Mouse (Mus musculus) spleen, embryonic (tissue): ENCODE data around the gene Cebpe.

ENCODE experiments used
- CTCF ChIA-PET: fragments of 350-600 bp; sonication (Branson Sonifier 250); formaldehyde crosslinking; loops from one replicate; lab custom pipeline; 2022; lab: Charles Lee

Cebpe gene

DNA sequence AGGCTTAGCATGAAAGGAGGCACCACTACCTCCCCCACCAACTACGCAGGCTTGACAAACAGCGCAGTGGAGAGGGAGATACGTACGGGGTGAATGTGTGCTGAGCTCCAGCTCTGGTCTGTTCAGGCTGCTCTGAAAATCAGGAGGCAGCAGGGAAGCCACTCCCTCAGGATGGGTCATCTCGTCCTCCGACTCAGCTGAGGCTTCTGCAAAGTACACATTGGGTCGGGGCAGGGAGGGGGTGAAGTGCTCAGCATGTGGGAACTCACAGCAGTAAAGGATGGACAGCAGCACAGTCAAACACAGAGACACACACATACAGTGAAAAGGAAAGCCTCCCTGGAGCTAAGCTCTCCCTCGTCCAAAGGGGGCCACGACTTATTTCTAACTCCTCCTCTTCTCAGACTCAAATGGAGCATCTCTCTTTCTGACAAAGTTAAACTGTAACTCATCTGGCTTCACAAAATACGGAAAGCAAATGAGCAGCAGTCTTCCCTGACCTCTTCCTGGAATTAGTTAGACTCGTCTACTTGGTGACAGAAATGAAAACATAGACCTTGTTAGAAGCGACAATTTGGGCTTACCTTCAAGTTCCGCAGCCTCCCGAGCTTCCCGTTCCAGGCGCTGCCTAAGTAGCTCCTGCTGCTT, 33.2 kb downstream of the Cebpe start:
- CTCF ChIA-PET, result interaction anchor here (0.7 to 1.4 kb wide), 2 partner anchors 20 to 35 kb away, joined by 3 to 4 read pairs; no protein-coding TSS in a partner anchor

GRCm38 (mm10) chr14:54676290-54676689, 35.7 kb downstream of the Cebpe start:
- CTCF ChIA-PET, result interaction anchor here (0.7 kb wide), 1 partner anchor 67 kb away, joined by 4 read pairs; no protein-coding TSS in a partner anchor

DNA sequence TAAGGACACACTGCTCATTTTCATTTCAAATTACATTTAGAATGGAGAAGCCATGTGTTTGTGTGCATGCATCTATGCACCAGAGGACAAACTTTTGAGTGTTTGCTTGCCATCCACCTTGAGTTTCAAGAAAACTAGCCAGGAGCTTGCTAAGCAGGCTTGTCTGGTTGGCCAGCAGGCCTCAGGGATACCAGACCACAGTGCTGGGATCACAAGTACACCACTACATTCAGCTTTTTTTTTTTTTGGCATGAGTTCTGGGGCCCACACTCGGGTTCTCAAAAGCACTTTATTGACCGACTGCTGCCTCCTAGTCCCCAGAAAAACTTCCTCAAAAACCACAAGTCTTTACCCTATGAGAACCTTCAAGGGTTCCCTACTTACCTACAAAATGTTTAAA, 37.7 kb downstream of the Cebpe start:
- CTCF ChIA-PET, result interaction anchor here (0.6 to 1.0 kb wide), 3 partner anchors 15 to 21 kb away, joined by 3 to 4 read pairs (median 3); no protein-coding TSS in a partner anchor

DNA sequence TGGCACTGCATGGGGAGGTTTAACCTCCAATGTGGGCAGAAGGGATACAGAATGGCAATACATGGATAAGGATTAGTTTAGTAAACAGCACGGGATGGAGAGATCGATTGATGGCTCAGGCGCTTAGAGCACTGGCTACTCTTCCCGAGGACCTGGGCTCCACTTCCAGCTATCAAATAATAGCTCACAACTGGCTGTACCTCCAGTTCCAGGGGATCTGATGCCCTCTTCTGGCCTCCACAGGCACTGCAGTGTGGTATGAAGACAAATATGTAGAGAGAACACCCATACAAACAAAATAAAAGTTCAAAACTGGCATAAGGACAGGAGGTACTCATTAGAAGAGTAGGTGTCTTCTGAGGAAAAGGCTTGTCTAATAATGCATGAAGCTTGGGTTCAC, 42.6 kb downstream of the Cebpe start:
- CTCF ChIA-PET, result no interaction called here

DNA sequence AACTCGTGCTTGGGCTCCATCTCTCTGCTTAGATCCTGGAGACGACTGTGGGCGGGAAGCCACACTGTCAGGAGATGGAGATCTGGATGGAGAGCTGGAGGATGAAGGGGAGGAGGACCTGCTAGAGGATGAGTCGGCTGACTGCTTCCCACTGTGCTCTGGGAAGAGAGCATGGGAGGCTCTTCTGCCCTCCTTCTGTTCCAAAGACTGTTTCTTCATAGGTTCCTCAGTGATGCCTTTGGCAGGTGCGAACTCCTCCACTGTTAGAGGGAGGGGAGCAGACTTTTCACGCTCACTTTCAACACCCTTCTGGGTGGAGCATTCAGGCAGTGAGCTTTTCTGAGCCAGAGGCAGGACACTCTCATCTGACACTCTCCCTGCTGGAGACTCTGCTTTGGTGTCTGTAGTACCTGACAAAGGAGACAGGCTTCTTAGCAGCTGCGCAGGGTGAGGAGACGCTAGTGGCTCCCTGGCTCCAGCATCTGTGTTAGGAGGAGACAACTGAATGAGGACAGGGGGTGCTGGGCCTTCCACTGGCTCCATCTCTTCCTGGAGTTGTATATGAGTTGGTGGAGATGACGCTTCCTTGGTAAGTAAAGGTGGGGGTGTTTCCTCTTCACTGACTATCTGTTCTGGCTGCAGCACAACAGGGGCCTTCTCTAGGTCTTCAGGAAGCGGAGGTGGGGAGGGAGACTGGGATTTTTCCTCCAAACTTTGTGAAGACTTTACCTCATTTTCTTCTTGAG, 47.3 kb downstream of the Cebpe start:
- CTCF ChIA-PET, result no interaction called here
